Mouse (Mus musculus): ENCODE measurements around the gene Mllt6. TPM values are rescaled to one million over a fixed set of nuclear protein-coding genes. Genes with fewer than 3 reads are reported as not detected.
"Not testable (repeated sequence)": the region's sequence is repeated elsewhere in the genome, so short reads cannot be mapped to it uniquely, and the experiment has no call there.

The Mllt6 gene
- polyA plus RNA-seq, 1 experiment from 2014 or later, result 3.3 TPM

DNA sequence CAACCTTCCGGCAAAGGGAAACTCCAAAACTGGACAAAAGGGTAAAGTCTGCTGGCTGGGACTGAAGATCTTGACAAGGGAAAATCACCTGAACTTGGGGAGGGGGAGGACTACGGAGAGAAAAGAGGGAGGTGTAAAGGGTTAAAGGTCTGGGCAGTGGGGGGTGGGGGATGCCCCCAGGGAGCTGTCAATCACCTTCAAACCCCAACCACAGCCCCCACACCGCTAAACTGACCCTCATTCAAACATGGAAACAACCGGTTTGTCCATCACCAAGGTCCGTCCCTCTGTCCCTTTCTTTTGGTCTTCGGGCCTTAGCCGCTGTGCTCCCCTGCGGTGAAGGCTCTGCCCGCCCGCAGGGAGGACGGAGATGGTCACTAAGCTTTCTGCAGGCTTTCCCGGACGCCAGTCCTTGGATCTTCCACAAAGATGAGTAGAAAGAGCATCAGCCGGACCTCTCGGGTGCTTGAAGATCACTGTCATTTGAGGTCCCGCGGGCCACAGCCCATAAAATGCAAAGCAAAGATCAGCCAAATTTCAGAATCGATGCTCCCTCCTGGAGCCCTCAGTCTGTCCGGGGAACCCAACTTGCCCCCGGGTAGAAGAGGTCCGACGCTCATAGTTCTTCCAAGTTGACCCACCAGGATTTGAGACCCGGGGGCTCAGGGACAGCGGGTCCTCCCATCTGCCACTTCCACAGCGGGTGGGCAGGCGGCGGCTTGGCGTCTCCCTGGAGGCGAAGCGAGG is 35.5 kb upstream of the Mllt6 start:
- ATAC-seq (replicated peaks; ENCODE audit: insufficient number of reproducible peaks, low FRiP score, low TSS enrichment), result no peak

DNA sequence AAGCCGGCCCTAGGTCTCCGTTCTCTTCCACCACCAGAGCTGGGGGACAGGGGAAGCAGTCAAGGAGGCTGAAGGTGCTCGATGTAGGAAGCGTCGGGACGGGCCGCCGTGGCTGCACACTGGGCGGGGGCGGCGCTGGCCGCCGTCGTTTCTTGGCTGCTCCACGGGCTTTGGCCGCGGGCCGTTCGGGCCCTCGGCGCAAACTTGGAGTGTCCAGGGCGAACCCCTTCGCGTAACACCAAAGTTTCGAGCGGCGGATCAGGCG is 35.0 kb upstream of the Mllt6 start:
- Histone ChIP-seq H3K27ac (ENCODE audit: low read depth, low read length) (no peak overlapping the region), H3K36me3 (ENCODE audit: control insufficient read depth, insufficient read depth, low read length) (no peaks in the 10 kb centered on the region), H3K4me2 (peak overlapping the region; percentile 95), H3K9me3 (replicated peaks; ENCODE audit: control insufficient read depth, low read length) (no peaks in the 10 kb centered on the region), H3K4me3 (ENCODE audit: low read depth, low read length) (peak overlapping the region; percentile 69), H3K27me3 (ENCODE audit: control insufficient read depth, insufficient read depth, low read length) (peaks cover 78% of the 10 kb centered on the region), H3K9ac (ENCODE audit: low read depth, low read length) (0 out of 2 replicates have a peak overlapping the region, but pooled peaks have one; percentile 16), H3K4me1 (ENCODE audit: control insufficient read depth, insufficient read depth, low read length) (peaks cover 9% of the 10 kb centered on the region; the same call in 1 of the 2 replicates)
- no peak for ATAC-seq (replicated peaks; ENCODE audit: insufficient number of reproducible peaks, low FRiP score, low TSS enrichment)
- WGBS (ENCODE audit: insufficient replicate concordance), result 1% methylated on average over 21 of the region's 28 CpGs

More for the DNA sequence above, 35.5 kb upstream of the Mllt6 start:
- Histone ChIP-seq H3K27ac (ENCODE audit: low read depth, low read length) (no peak overlapping the region), H3K4me2 (peak overlapping the region; percentile 95), H3K9ac (ENCODE audit: low read depth, low read length) (no peak overlapping the region), H3K27me3 (ENCODE audit: control insufficient read depth, insufficient read depth, low read length) (peaks cover 80% of the 10 kb centered on the region), H3K4me3 (ENCODE audit: low read depth, low read length) (peak overlapping the region; percentile 69), H3K9me3 (replicated peaks; ENCODE audit: control insufficient read depth, low read length) (no peaks in the 10 kb centered on the region), H3K4me1 (ENCODE audit: control insufficient read depth, insufficient read depth, low read length) (peaks cover 9% of the 10 kb centered on the region; the same call in 1 of the 2 replicates), H3K36me3 (ENCODE audit: control insufficient read depth, insufficient read depth, low read length) (no peaks in the 10 kb centered on the region)
- WGBS (ENCODE audit: insufficient replicate concordance), result 1% methylated on average over 30 of the region's 30 CpGs

DNA sequence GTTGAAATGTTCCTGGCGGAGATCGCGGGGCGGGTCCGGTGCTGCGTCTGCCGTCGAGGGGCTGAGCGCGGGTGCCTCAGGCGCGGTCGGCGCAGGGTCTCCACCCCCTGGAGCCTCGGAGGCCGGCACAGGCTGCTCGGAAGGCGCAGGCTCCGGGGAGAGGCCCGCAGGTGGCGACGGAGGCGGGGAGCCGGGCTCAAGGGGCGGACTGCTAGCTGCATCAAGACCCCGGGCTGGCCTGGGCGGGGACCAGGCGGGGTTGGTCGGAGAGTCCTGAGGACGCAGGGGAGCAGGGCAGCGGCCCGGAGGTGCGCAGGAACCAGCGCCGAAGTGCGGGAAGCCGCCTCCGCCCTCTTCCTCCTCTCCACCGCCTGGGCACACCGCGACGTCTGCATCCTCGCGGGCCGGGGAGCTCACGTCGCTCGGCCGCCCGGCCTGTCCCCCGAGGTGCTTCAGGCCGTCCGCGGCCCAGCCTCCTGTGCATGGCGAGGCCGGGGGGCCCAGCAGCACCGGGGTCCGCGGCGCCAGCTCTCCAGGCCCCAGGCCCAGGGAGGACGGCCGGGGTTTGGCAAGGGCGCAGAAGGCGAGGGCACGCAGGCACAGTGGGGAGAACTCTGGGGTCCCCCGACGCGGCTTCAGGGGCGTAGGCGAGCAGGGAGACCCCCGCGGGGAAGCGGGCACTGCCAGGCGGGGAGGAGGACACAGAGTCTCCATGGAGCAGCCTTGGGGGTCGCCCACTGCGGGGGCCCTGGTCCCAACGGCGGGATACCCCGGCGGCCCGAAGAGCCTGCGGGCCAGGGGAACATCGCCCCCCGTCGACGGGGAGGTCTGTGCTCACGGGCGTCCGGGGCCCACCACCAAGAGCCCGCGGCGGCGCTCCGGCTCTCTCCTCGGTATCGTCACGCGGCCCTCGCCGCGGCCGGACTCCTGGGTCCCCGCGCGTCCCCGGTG is 34.4 kb upstream of the Mllt6 start:
- WGBS (ENCODE audit: insufficient replicate concordance), result under 1% methylated on average over 98 of the region's 106 CpGs
- Histone ChIP-seq H3K36me3 (ENCODE audit: control insufficient read depth, insufficient read depth, low read length) (no peaks in the 10 kb centered on the region), H3K27ac (ENCODE audit: low read depth, low read length) (no peak overlapping the region), H3K4me2 (peak overlapping the region; percentile 95), H3K9me3 (replicated peaks; ENCODE audit: control insufficient read depth, low read length) (no peaks in the 10 kb centered on the region), H3K27me3 (ENCODE audit: control insufficient read depth, insufficient read depth, low read length) (peaks cover 73% of the 10 kb centered on the region), H3K4me3 (ENCODE audit: low read depth, low read length) (peak overlapping the region; percentile 69), H3K4me1 (ENCODE audit: control insufficient read depth, insufficient read depth, low read length) (peaks cover 9% of the 10 kb centered on the region; the same call in 1 of the 2 replicates), H3K9ac (ENCODE audit: low read depth, low read length) (peak overlapping the region; percentile 68)
- 0 out of 2 replicates have a peak, but pooled peaks have one; percentile 24 for ATAC-seq (replicated peaks; ENCODE audit: insufficient number of reproducible peaks, low FRiP score, low TSS enrichment)

DNA sequence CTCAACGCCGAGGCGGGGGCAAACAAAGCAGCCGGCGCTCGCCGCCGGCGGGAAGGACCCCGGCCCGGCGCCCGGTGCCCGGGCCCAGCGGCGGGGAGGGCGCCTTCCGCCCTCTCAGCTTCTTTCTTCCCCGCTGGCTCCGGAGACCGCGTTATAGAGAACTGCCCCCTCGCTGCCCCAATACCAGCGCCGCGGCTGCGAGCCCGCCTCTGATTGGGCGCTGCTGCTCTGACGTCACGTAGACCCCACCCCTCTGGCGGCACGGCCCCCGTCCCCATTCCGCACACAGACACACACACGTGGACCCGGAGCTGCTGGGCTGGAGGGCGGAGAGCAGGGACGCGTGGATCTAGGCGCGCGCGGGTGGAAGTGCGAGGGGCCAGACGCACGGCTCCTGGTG is 33.6 kb upstream of the Mllt6 start, which contains the start of gene Epop:
Gene Epop (minus strand): TSS at position 127 of the 400 bp plus-strand sequence.
- peak within 1 kb of the TSS; percentile 95 for H3K4me2 ChIP-seq

DNA sequence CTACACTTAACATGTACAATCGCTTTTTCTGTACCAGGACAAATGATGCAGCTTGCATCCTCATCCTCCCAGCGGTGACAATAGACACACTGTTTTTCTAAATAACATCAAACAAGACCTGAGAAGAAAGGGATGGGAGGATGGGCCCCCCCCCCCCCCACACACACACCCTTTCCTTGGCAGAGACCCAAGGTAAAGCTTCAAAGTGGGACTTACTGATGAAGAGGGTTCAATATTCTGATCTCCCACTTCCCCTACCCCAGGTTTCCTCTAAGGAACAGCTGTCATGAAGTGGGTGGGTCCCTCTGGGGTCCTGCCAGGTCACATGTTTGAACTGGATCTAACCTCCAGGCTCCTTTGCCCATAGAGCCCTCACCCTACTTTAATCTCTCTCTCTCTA is 32.2 kb upstream of the Mllt6 start:
- ATAC-seq (replicated peaks; ENCODE audit: insufficient number of reproducible peaks, low FRiP score, low TSS enrichment), result no peak
- 37% methylated on average over 2 of the region's 2 CpGs for WGBS (ENCODE audit: insufficient replicate concordance)
- peaks cover 54% of the 10 kb centered on the region for H3K27me3 ChIP-seq (ENCODE audit: control insufficient read depth, insufficient read depth, low read length)

More for the DNA sequence above, 33.6 kb upstream of the Mllt6 start, which contains the start of gene Epop:
- Histone ChIP-seq H3K9me3 (replicated peaks; ENCODE audit: control insufficient read depth, low read length) (no peaks in the 10 kb centered on the region), H3K27ac (ENCODE audit: low read depth, low read length) (no peak within 1 kb of the TSS), H3K4me1 (ENCODE audit: control insufficient read depth, insufficient read depth, low read length) (peaks cover 9% of the 10 kb centered on the region; the same call in 1 of the 2 replicates), H3K9ac (ENCODE audit: low read depth, low read length) (peak within 1 kb of the TSS; percentile 68), H3K36me3 (ENCODE audit: control insufficient read depth, insufficient read depth, low read length) (no peaks in the 10 kb centered on the region), H3K4me3 (ENCODE audit: low read depth, low read length) (peak within 1 kb of the TSS; percentile 69), H3K27me3 (ENCODE audit: control insufficient read depth, insufficient read depth, low read length) (peaks cover 68% of the 10 kb centered on the region)
- WGBS (ENCODE audit: insufficient replicate concordance), result 1% methylated on average over 47 of the region's 47 CpGs
- ATAC-seq (replicated peaks; ENCODE audit: insufficient number of reproducible peaks, low FRiP score, low TSS enrichment), result peak; percentile 79

DNA sequence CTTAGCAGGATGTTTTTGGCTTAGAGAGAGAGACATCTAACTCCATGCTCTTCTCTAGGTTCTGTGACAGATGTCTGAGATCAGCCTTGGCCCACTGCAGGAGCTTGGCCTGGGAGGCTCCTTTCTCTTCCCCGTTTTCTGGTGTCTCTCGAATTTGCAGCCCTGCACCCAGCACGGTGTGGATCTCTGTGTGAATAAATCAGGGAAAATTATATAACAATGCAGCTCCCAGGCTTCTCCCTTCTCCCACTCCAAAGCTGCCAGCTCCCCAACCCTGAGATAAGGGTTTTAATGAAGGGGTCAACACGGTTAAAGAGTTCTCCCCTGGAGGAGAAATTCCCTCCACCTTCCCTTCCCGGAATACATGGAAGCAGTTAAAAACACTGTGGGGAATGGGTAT is 31.7 kb upstream of the Mllt6 start:
- no peak overlapping the region for H3K9ac ChIP-seq (ENCODE audit: low read depth, low read length)
- no peaks in the 10 kb centered on the region for H3K9me3 ChIP-seq (replicated peaks; ENCODE audit: control insufficient read depth, low read length)
- ATAC-seq (replicated peaks; ENCODE audit: insufficient number of reproducible peaks, low FRiP score, low TSS enrichment), result no peak
- no peak overlapping the region for H3K4me2 ChIP-seq
- H3K27me3 ChIP-seq (ENCODE audit: control insufficient read depth, insufficient read depth, low read length), result peaks cover 49% of the 10 kb centered on the region
- H3K27ac ChIP-seq (ENCODE audit: low read depth, low read length), result no peak overlapping the region
- no peak overlapping the region for H3K4me3 ChIP-seq (ENCODE audit: low read depth, low read length)
- H3K36me3 ChIP-seq (ENCODE audit: control insufficient read depth, insufficient read depth, low read length), result no peaks in the 10 kb centered on the region
- WGBS (ENCODE audit: insufficient replicate concordance), result 12% methylated on average over 5 of the region's 5 CpGs
- H3K4me1 ChIP-seq (ENCODE audit: control insufficient read depth, insufficient read depth, low read length), result peaks cover 9% of the 10 kb centered on the region; the same call in 1 of the 2 replicates

More for the DNA sequence above, 32.2 kb upstream of the Mllt6 start:
- Histone ChIP-seq H3K36me3 (ENCODE audit: control insufficient read depth, insufficient read depth, low read length) (no peaks in the 10 kb centered on the region), H3K9me3 (replicated peaks; ENCODE audit: control insufficient read depth, low read length) (no peaks in the 10 kb centered on the region), H3K4me1 (ENCODE audit: control insufficient read depth, insufficient read depth, low read length) (peaks cover 9% of the 10 kb centered on the region; the same call in 1 of the 2 replicates), H3K4me3 (ENCODE audit: low read depth, low read length) (no peak overlapping the region), H3K4me2 (no peak overlapping the region), H3K9ac (ENCODE audit: low read depth, low read length) (no peak overlapping the region), H3K27ac (ENCODE audit: low read depth, low read length) (no peak overlapping the region)

DNA sequence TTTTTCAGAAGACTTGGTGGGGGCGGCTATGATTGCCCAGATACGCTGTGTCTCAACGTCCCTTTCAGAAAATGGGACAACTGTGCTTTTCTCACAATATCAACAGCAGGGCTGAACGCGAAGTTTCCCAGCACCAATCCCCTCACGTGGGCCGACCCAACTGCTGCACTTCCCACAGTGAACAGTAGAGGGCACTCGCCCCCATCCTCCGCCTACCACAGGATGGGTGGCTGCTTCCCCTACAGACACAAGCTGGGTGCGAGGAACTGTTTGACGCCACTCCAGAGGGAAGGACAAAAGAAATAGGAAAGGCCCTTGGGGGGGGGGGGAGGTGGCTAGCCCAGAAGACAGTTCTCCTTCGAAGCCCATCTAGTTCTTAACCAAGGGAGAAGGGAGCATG is 31.3 kb upstream of the Mllt6 start:
- Histone ChIP-seq H3K36me3 (ENCODE audit: control insufficient read depth, insufficient read depth, low read length) (no peaks in the 10 kb centered on the region), H3K4me2 (no peak overlapping the region), H3K4me3 (ENCODE audit: low read depth, low read length) (no peak overlapping the region), H3K27me3 (ENCODE audit: control insufficient read depth, insufficient read depth, low read length) (peaks cover 46% of the 10 kb centered on the region), H3K9ac (ENCODE audit: low read depth, low read length) (no peak overlapping the region), H3K9me3 (replicated peaks; ENCODE audit: control insufficient read depth, low read length) (no peaks in the 10 kb centered on the region), H3K4me1 (ENCODE audit: control insufficient read depth, insufficient read depth, low read length) (peaks cover 9% of the 10 kb centered on the region; the same call in 1 of the 2 replicates), H3K27ac (ENCODE audit: low read depth, low read length) (no peak overlapping the region)
- WGBS (ENCODE audit: insufficient replicate concordance), result 4% methylated on average over 12 of the region's 12 CpGs
- no peak for ATAC-seq (replicated peaks; ENCODE audit: insufficient number of reproducible peaks, low FRiP score, low TSS enrichment)

DNA sequence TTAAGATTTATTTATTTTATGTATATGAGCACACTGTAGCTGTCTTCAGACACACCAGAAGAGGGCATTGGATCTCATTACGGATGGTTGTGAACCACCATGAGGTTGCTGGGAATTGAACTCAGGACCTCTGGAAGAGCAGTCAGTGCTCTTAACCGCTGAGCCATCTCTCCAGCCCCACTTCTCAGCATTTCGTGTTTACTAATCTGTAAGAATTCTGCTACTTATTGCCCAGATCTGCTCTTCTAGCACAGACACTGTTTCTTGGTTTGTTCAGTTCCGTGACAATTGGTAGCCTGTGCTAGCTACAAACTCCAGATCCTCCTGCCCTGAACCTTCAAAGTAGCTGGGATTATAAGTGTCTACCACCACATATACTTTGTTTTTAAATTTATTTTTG is 30.8 kb upstream of the Mllt6 start:
- H3K27ac ChIP-seq (ENCODE audit: low read depth, low read length); H3K9me3 ChIP-seq (replicated peaks; ENCODE audit: control insufficient read depth, low read length); ATAC-seq (replicated peaks; ENCODE audit: insufficient number of reproducible peaks, low FRiP score, low TSS enrichment); H3K4me2 ChIP-seq; H3K4me3 ChIP-seq (ENCODE audit: low read depth, low read length); H3K9ac ChIP-seq (ENCODE audit: low read depth, low read length); H3K36me3 ChIP-seq (ENCODE audit: control insufficient read depth, insufficient read depth, low read length); H3K4me1 ChIP-seq (ENCODE audit: control insufficient read depth, insufficient read depth, low read length): not testable (repeated sequence)
- 79% methylated on average over 4 of the region's 4 CpGs for WGBS (ENCODE audit: insufficient replicate concordance)
- peaks cover 41% of the 10 kb centered on the region for H3K27me3 ChIP-seq (ENCODE audit: control insufficient read depth, insufficient read depth, low read length)
